Mouse (Mus musculus): ENCODE results near the gene Supt5. TPM values are rescaled to one million over a fixed set of nuclear protein-coding genes. Genes with fewer than 3 reads are reported as not detected.

The Supt5 gene
- polyA plus RNA-seq, 1 experiment = 114 TPM

Other genes starting within 250 kb of the Supt5 start
- 0.02 TPM in 1 of 2 replicates, not detected in the other for gene 9530053A07Rik, start 209.3 kb downstream of the Supt5 start, polyA plus RNA-seq (2012; rRNA removed)
- gene Fbl, start 169.0 kb downstream of the Supt5 start, polyA plus RNA-seq (2012; rRNA removed) = 90.7 and 99.6 TPM in 2 replicates
- 34.0 and 36.2 TPM in 2 replicates for gene Dyrk1b, start 159.3 kb downstream of the Supt5 start, polyA plus RNA-seq (2012; rRNA removed)
- gene Eid2, start 70.9 kb downstream of the Supt5 start, polyA plus RNA-seq (2012; rRNA removed) = 56.5 and 57.0 TPM in 2 replicates
- gene Eid2b, start 61.0 kb downstream of the Supt5 start, polyA plus RNA-seq (2012; rRNA removed) = 29.7 and 32.9 TPM in 2 replicates
- gene Selenov, start 47.6 kb downstream of the Supt5 start, polyA plus RNA-seq (2012; rRNA removed) = 1.7 and 1.8 TPM in 2 replicates
- 2.0 and 2.6 TPM in 2 replicates for gene Dll3, start 36.5 kb downstream of the Supt5 start, polyA plus RNA-seq (2012; rRNA removed)
- 53.0 and 58.6 TPM in 2 replicates for gene Timm50, start 26.7 kb downstream of the Supt5 start, polyA plus RNA-seq (2012; rRNA removed)
- 618 and 661 TPM in 2 replicates for gene Rps16, start 11.9 kb upstream of the Supt5 start, polyA plus RNA-seq (2012; rRNA removed)
- gene Plekhg2, start 33.9 kb upstream of the Supt5 start, polyA plus RNA-seq (2012; rRNA removed) = 4.3 and 6.3 TPM in 2 replicates
- 3.1 and 3.9 TPM in 2 replicates for gene Zfp36, start 41.5 kb upstream of the Supt5 start, polyA plus RNA-seq (2012; rRNA removed)
- 32.8 and 39.2 TPM in 2 replicates for gene Med29, start 54.0 kb upstream of the Supt5 start, polyA plus RNA-seq (2012; rRNA removed)
- gene Paf1, start 54.2 kb upstream of the Supt5 start, polyA plus RNA-seq (2012; rRNA removed) = 149 and 182 TPM in 2 replicates
- 4.0 and 5.2 TPM in 2 replicates for gene Gmfg, start 98.7 kb upstream of the Supt5 start, polyA plus RNA-seq (2012; rRNA removed)
- 39.9 and 40.4 TPM in 2 replicates for gene Lrfn1, start 113.2 kb upstream of the Supt5 start, polyA plus RNA-seq (2012; rRNA removed)
- gene Ifnl2, start 171.7 kb upstream of the Supt5 start, polyA plus RNA-seq (2012; rRNA removed) = not detected in 2 replicates
- not detected in 2 replicates for gene Ifnl3, start 184.1 kb upstream of the Supt5 start, polyA plus RNA-seq (2012; rRNA removed)
- gene Sycn, start 202.1 kb upstream of the Supt5 start, polyA plus RNA-seq (2012; rRNA removed) = 0.40 TPM in 1 of 2 replicates, not detected in the other
- 1.1 and 2.1 TPM in 2 replicates for gene Nccrp1, start 208.5 kb upstream of the Supt5 start, polyA plus RNA-seq (2012; rRNA removed)